Mouse (Mus musculus): ENCODE data around the gene Spock3.

Spock3 gene

GRCm38 (mm10) chr8:62950709-62951108, at the start of gene Spock3:
TSS of gene Spock3 (plus strand) at chr8:62951009.
- no peak for DNase-seq (ENCODE audit: low read depth, low spot score)

DNA sequence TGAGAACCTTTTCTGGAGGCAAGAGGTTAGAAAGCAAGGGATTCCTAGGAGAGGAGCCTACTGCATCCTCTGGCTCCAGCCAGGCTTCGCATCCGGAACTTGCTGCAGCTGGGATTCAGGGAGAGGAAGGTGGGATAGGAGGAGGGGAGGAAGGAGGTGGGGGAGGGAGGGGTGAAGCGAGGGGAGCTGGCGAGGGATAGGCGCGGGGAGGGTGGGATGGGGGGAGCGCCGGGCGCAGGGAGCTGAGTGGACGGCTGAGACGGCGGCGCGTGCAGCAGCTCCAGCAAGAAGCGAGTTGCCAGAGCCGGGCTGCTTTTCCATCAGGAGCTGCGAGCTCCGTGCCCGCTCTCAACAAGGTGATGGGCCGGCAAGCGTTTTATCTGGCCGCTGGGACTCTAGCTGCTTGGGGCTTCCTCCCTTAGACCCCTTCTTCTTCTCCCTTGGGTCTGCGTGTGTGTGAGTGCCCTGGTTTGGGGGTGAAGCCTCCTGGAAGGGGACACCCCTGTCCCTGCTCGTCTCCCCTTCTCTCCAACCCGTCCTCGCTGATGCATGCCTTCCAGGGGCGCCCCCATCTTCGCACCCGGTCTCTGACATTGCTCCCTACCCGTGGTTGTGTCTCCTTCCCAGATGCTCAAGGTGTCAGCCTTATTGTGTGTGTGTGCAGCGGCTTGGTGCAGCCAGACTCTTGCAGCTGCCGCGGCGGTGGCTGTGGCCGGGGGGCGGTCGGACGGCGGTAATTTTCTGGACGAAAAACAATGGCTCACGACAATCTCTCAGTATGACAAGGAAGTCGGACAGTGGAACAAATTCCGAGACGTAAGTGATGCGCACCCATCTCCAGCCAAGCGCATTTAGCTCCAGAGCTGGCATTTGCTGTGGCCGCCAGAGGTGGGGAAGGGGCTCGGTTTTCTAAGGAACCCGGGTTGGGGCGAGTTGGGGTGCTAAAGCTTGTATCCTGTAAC, 645 bp downstream of the Spock3 start:
- DNase-seq (ENCODE audit: low read depth, low spot score): peak; percentile 36

DNA sequence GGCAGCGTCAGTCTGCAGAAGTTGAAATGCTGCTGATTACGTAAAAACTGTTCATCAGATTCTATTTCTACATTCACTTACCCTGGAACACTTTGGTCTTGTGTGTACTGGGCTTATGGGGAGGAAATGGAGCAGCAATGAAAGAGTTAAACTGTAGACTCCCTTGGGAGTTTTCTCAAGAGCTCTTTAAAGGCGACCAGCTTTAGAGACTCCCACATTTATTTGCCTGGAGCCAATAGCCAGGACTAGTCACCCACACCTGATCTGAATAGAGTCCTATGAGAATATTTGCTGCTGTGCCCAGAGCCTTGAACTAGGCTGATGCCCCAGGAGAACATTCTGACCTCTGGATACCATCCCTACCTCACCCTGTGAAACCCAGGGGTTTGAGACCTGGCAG, 1.7 kb downstream of the Spock3 start:
- no peak for DNase-seq (ENCODE audit: low read depth, low spot score)

DNA sequence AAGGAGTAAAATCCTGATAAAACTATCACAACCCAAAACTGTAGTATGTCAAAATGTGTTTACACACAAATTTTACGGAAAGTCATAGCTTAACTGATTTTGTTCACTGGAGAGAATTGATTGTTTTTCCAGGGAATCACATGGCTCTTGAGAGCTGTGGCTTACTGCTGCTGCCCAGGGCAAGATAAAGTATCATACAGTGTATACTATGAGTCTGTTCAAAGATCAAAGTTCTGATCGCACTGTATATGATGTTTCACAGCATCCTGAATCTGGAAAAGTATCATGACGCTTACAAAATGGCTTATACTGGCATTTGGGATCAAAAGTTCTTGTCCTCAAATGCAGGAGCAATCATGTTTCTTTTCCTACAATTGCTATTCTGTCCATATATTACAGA, 11.8 kb downstream of the Spock3 start:
- no peak for DNase-seq (ENCODE audit: low read depth, low spot score)

DNA sequence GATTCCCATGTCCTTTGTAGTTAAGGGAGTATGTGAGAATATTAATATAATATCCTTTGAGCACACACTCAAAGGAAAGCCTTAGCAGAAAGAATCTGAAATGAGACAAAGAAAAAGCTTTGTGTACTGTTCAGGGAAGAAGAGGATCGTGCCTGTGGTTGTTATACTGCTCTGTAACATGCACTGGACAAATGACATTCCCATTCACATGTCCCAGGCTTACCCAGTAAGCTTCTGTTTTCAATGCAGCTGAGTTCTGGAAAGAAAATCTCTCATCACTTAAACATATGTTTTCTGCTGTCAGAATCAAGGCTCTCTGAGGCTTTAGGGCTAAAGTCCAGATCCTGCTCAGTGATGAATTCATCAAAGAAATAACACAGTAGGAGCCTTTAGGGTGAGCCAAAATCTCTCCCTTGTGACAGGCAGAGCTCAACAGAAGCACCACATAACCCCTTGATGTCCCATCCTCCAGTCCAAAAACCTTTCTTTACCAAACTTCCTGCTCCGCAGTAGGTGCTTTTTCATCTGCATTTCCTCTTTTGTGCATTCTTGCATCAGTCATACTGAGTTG, 19.1 kb downstream of the Spock3 start:
- no peak for DNase-seq (ENCODE audit: low read depth, low spot score)

- no peak for DNase-seq (ENCODE audit: low read depth, low spot score)
Measured at GRCm38 (mm10) chr8:63088984-63089383, 138.2 kb downstream of the Spock3 start.

GRCm38 (mm10) chr8:63098200-63098599, 147.4 kb downstream of the Spock3 start:
- no peak for DNase-seq (ENCODE audit: low read depth, low spot score)

DNA sequence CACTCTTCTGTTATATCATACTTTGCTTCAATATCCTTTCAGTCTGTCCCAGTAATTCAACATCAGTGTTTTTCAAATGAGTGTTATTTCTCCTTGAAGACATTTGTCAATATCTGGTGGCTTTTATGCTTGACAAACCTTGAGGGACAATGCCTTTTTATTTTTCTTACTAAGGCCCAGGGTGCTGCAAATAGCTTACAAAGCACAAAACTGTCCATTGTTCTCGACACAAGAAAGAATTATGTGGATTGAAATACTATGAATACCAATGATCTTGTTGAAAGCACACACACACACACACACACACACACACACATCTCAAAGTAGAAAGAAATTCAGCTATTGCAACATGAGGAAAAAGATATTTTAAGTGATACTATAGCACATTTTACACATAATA, 159.0 kb downstream of the Spock3 start:
- no peak for DNase-seq (ENCODE audit: low read depth, low spot score)

DNA sequence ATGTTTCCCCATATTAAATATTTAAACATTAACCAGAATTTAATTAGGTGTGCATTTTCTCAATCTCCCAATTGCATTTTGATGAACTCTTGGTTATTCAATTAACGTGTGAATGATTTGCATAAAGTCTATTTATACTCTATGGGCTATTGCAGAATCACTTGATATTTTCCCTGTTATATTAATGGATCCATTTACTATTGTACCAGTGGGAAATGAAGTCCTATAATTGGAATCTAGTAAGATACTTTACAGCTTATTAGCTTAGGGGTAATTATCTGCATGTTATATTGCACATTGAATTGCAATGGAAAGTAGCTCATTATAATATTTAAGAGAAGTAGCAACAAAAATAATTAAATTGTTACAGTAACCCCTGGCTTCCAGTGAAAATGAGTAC, 162.1 kb downstream of the Spock3 start:
- no peak for DNase-seq (ENCODE audit: low read depth, low spot score)

- DNase-seq (ENCODE audit: low read depth, low spot score): no peak
Measured at GRCm38 (mm10) chr8:63120508-63120907, 169.7 kb downstream of the Spock3 start.

DNA sequence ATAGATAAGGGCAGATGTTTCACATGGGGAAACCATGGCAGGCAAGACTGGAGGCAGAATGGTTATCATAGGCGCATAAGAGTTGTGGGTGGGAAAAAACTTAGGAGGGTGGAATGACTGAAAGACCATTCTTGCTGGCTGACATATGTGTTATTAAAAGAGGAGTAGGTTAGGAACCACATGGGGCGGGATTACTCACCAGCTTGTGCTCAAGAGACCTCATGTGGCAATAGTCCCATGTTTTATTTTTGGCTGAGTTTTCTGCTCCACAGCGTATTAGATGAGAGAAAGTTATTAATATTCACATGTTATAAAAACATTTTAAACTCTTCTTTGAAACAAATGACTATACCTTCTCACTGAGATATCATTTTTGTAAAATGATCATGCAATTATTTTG, 184.6 kb downstream of the Spock3 start:
- no peak for DNase-seq (ENCODE audit: low read depth, low spot score)

DNA sequence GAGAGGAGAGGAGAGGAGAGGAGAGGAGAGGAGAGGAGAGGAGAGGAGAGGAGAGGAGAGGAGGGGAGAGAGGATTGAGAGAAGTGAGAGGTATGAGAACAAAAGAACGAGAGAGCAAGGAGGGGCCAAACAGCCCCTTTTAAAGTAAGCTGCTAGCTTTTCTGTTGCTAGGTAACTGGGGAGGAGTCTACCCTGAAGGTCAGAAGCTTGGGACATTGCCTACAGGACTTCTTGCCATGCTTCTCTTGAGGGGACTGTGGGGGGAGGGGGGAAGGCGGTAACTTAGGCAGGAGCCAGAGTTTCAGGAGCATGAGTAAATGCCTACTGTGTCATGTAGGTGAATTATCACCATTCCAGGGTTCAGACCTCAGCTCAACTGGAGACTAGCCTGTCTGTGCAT, 213.1 kb downstream of the Spock3 start:
- DNase-seq (ENCODE audit: low read depth, low spot score): peak; percentile 51

DNA sequence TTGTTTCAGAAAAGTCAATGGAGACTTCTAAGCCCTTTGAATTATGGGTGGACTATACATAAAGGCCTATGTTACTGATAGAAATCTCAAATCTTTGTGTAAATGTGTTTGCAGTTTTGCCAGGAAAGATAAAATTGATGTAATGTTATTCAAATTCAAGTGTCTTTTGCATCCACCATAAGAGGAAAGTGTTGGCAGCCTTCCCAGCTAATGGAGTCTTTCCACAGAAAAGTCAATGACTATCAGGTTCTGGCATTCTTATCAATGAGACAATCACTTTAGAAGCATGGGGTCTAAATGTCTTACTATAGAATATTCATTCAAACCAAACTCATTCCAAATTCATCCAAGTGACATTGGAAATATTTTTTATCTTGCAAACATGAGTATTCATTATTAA, 214.5 kb downstream of the Spock3 start:
- DNase-seq (ENCODE audit: low read depth, low spot score): no peak

GRCm38 (mm10) chr8:63169956-63170355, 219.1 kb downstream of the Spock3 start:
- peak; percentile 52 for DNase-seq (ENCODE audit: low read depth, low spot score)

GRCm38 (mm10) chr8:63181272-63181671, 230.5 kb downstream of the Spock3 start:
- no peak for DNase-seq (ENCODE audit: low read depth, low spot score)

DNA sequence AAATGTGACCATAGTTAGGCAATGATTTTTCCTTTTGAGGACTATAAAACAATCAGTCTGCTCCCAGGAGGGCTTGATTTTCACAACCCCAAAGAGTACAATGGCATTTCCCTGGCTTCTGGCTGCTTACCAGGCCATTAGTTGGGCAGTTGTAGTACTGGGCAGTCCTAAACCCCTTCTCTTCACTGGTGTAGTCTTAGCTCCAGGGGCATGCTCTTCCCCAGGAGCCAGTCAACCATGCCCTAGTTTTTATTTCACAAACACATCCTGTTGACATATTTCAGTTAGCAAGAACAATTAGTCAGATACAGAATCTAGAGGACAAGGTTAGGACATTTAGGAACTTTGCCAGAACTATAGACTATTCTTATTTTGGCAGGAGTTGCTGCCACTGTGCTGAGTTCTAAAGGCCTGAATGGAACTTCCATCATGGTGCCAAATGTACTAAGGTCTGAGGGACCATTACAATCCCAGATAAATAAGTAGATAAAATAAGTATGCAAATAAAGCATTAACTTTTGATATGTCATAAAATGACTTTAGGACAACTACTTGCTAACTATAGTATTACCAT, 308.1 kb downstream of the Spock3 start:
- DNase-seq (ENCODE audit: low read depth, low spot score): no peak

- no peak for DNase-seq (ENCODE audit: low read depth, low spot score)
Measured at GRCm38 (mm10) chr8:63262516-63262915, 311.7 kb downstream of the Spock3 start.

GRCm38 (mm10) chr8:63335366-63335765, 384.6 kb downstream of the Spock3 start:
- DNase-seq (ENCODE audit: low read depth, low spot score): no peak

DNA sequence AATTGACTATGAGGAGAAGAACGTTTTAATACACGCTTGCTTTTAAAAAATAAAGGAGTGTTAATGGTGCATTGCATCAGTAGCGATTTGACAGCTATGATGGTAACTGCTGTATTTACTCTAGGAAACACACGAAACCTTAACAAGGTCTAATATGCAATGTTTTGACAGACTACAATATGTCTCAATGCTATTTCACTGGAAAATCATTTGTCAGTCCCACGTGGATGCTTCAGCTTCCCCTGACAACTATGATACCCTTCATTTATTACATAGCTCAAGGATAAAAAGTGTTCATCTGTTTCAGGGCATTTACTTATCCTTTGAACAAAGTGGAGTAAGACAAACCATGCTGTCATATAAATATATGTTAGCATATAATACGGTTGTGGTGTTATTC, 417.8 kb downstream of the Spock3 start:
- no peak for DNase-seq (ENCODE audit: low read depth, low spot score)

- DNase-seq (ENCODE audit: low read depth, low spot score): no peak
Measured at GRCm38 (mm10) chr8:63397659-63398058, 446.9 kb downstream of the Spock3 start.

All from R1 (cell line).